Mouse (Mus musculus): ENCODE data around the gene Tpr. TPM values are rescaled to one million over a fixed set of nuclear protein-coding genes. Genes with fewer than 3 reads are reported as not detected.

Tpr gene
- polyA plus RNA-seq, 1 experiment = 82.2 TPM

DNA sequence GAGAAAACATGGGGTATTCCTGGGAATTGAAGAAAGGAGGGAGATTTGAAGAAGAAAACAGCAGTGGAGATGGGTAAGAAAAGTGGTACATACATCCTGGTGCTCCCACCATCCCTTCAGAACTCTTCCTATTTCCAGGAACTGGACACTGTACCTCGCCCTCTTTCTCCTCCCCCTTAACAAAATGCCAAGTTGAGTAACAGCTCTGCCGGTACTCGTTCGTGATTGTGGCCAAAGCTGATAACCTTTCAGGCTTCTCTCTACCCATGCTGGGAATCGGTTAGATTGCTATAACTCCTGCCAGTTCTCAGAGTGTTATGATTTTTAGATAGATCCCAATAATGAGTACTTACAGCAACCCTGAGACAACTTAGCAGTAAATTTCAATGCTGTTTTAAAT is 66.3 kb downstream of the Tpr start:
- no peak for TF ChIP-seq GATA1 (IDR thresholded peaks at IDR 0.05; ENCODE audit: borderline replicate concordance, low read length)
- no peak for TF ChIP-seq FLI1 (IDR thresholded peaks at IDR 0.05; ENCODE audit: low read length)
- no peaks in the 10 kb centered on the region for H3K9me3 ChIP-seq
- H3K27me3 ChIP-seq (replicated peaks) = no peaks in the 10 kb centered on the region
- H3K36me3 ChIP-seq (replicated peaks; ENCODE audit: low read length) = no peaks in the 10 kb centered on the region
- H3K4me3 ChIP-seq (replicated peaks) = no peak overlapping the region
- H3K4me1 ChIP-seq = peaks cover 4% of the 10 kb centered on the region; the same call in 1 of the 2 replicates

DNA sequence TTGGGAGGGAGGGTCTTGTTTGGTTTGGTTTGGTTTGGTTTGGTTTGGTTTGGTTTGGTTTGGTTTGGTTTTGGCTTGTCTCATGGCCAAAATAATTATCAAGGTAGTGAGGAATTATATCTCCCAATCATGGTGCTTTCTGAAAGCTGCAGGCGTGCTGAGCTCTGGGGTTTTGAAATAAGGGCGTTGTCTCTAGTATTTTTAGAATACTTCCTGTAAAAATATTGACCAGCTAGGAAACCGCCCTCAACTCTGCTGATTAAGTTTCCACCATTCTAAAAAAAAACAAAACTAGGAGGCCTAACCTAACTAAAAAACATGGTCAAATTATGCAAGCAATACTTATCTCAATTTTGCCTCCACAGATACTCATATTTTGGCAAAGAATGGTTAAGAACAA is 67.0 kb downstream of the Tpr start:
- TF ChIP-seq FLI1 (IDR thresholded peaks at IDR 0.05; ENCODE audit: low read length) (no peak), GATA1 (IDR thresholded peaks at IDR 0.05; ENCODE audit: borderline replicate concordance, low read length) (no peak)
- Histone ChIP-seq H3K4me1 (peaks cover 4% of the 10 kb centered on the region; the same call in 1 of the 2 replicates), H3K9me3 (no peaks in the 10 kb centered on the region), H3K36me3 (replicated peaks; ENCODE audit: low read length) (no peaks in the 10 kb centered on the region), H3K4me3 (replicated peaks) (no peak overlapping the region), H3K27me3 (replicated peaks) (no peaks in the 10 kb centered on the region)

DNA sequence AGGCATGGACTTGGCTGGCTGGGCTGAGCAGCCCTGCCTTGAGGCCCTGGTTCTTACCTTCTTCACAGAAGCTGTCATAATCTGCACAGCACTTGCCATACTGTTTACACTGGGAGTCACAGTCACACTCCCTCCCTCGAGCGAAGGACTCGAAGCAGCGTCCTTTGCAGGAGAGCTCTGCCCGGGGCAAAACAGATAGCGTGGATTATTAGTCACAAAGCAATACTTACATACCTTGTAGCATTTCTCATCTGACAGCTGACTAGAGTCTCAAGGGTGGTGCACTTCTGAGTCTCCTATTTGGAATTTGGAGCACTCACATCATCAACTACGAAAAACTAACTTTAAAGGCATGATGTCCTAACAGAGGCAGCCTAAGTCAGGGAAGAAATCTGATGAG is 68.0 kb downstream of the Tpr start:
- H3K4me1 ChIP-seq = peaks cover 4% of the 10 kb centered on the region; the same call in 1 of the 2 replicates
- no peaks in the 10 kb centered on the region for H3K9me3 ChIP-seq
- no peaks in the 10 kb centered on the region for H3K27me3 ChIP-seq (replicated peaks)
- TF ChIP-seq FLI1 (IDR thresholded peaks at IDR 0.05; ENCODE audit: low read length) (no peak), GATA1 (IDR thresholded peaks at IDR 0.05; ENCODE audit: borderline replicate concordance, low read length) (no peak)
- H3K4me3 ChIP-seq (replicated peaks) = no peak overlapping the region
- H3K36me3 ChIP-seq (replicated peaks; ENCODE audit: low read length) = no peaks in the 10 kb centered on the region

DNA sequence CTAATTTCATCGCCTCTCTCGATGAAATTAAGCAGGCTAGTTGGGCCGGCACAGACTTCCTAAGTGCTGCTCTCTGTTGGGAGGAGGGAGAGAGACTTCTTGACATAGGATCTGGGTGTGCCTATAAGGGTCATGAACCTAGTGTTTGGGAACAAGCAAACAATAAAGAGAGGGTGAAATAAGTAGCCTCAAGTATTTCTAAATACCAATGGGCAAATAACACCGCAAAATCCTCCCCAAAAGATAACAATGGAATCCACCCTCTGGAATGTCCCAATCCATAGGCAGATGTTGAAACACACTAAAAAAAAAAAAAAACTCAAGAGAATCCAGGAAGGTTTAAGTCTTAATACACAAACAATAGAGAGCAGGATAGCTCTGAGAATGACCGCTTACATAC is 70.4 kb downstream of the Tpr start:
- Histone ChIP-seq H3K4me1 (peaks cover 4% of the 10 kb centered on the region; the same call in 1 of the 2 replicates), H3K4me3 (replicated peaks) (no peak overlapping the region), H3K36me3 (replicated peaks; ENCODE audit: low read length) (no peaks in the 10 kb centered on the region), H3K27me3 (replicated peaks) (no peaks in the 10 kb centered on the region), H3K9me3 (no peaks in the 10 kb centered on the region)
- no peak for TF ChIP-seq GATA1 (IDR thresholded peaks at IDR 0.05; ENCODE audit: borderline replicate concordance, low read length)
- TF ChIP-seq FLI1 (IDR thresholded peaks at IDR 0.05; ENCODE audit: low read length) = no peak

DNA sequence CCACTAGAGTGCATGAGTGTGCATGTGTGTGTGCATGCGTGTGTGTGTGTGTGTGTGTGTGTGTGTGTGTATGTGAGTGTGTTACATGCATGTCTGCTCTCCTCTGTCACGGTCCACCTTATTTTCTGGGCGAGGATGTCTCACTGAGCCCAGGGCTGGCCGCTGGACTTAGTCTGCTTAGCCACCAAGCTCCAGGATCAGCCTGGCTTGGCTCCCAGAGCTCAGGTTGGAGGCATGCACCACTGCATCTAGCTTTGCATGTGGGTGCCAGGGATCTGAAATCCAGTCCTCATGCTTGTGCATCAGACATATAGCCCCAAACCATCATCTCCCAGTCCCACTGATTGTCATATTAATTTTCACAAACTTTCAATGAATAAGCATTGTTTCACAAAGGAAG is 71.1 kb downstream of the Tpr start:
- Histone ChIP-seq H3K4me3 (replicated peaks) (no peak overlapping the region), H3K4me1 (peaks cover 4% of the 10 kb centered on the region; the same call in 1 of the 2 replicates), H3K27me3 (replicated peaks) (no peaks in the 10 kb centered on the region), H3K36me3 (replicated peaks; ENCODE audit: low read length) (no peaks in the 10 kb centered on the region), H3K9me3 (no peaks in the 10 kb centered on the region)
- TF ChIP-seq GATA1 (IDR thresholded peaks at IDR 0.05; ENCODE audit: borderline replicate concordance, low read length) = no peak
- no peak for TF ChIP-seq FLI1 (IDR thresholded peaks at IDR 0.05; ENCODE audit: low read length)

DNA sequence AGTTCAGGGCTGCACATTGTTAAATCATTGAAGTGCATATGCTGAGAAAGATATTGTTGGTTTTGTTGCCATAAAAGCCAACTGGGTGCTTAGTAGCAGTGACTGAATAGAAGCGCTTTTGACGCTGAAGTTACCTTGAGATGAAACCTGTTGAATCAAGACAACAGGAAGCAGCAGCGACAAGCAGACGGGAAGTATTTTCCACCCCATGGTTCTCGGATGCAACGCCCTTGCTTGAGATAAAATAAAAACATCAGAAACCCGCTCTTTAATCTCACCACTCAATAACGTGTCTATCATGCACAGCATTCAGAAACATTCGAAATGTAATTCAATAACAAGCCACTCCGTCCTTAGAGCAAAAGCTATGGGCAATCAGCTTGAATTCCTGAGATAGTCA is 72.7 kb downstream of the Tpr start:
- Histone ChIP-seq H3K27me3 (replicated peaks) (no peaks in the 10 kb centered on the region), H3K4me3 (replicated peaks) (no peak overlapping the region), H3K4me1 (no peaks in the 10 kb centered on the region), H3K9me3 (no peaks in the 10 kb centered on the region), H3K36me3 (replicated peaks; ENCODE audit: low read length) (no peaks in the 10 kb centered on the region)
- TF ChIP-seq GATA1 (IDR thresholded peaks at IDR 0.05; ENCODE audit: borderline replicate concordance, low read length) (no peak), FLI1 (IDR thresholded peaks at IDR 0.05; ENCODE audit: low read length) (no peak)

DNA sequence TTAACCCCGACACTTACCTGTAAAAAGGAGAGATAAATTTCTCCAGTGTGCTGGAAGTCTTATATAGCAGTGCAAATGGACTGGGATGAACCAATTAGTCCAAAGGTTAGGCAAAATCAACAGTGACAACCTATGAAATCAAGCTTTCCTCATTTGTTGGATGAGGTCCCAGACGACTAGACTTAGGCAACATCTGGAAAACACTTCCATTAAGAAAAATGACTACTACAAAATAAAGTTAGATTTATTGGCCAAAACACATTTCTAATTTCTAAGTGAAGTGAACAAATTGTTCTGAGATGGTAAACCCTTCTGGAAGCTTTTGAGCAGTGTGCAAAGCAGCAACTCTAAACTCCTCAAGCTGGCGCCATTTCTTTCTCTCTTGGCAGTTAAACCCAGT is 73.5 kb downstream of the Tpr start, which contains the start of gene Prg4:
Gene Prg4 (minus strand): TSS at position 34 of the 400 bp plus-strand sequence.
- no peaks in the 10 kb centered on the region for H3K27me3 ChIP-seq (replicated peaks)
- TF ChIP-seq GATA1 (IDR thresholded peaks at IDR 0.05; ENCODE audit: borderline replicate concordance, low read length) (no peak), FLI1 (IDR thresholded peaks at IDR 0.05; ENCODE audit: low read length) (no peak)
- no peaks in the 10 kb centered on the region for H3K9me3 ChIP-seq
- no peak within 1 kb of the TSS for H3K4me3 ChIP-seq (replicated peaks)
- H3K4me1 ChIP-seq = no peaks in the 10 kb centered on the region
- H3K36me3 ChIP-seq (replicated peaks; ENCODE audit: low read length) = no peaks in the 10 kb centered on the region

DNA sequence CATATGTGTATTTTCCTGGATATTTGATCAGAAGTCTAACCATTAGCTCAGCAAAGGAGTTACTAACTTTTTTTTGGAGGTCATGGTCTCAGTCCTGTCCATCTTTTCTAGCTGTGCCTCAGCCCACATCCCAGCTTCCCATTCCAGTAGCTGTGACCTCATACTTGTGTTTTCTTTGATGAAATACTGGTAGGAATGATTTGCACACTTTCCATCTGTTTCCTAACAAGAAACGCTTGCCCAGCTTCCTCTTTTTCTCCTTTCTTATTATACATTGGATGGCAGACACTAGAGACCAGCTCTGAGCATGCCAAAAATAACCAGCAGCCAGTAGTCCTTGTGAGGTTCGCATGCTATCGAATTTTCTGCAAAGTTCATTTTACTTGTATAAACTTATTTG is 77.4 kb downstream of the Tpr start:
- Histone ChIP-seq H3K9me3 (0 out of 2 replicates have a peak, but pooled peaks cover 6% of the 10 kb centered on the region), H3K4me1 (no peaks in the 10 kb centered on the region), H3K36me3 (replicated peaks; ENCODE audit: low read length) (no peaks in the 10 kb centered on the region), H3K27me3 (replicated peaks) (no peaks in the 10 kb centered on the region), H3K4me3 (replicated peaks) (no peak overlapping the region)
- TF ChIP-seq FLI1 (IDR thresholded peaks at IDR 0.05; ENCODE audit: low read length) (no peak), GATA1 (IDR thresholded peaks at IDR 0.05; ENCODE audit: borderline replicate concordance, low read length) (no peak)

DNA sequence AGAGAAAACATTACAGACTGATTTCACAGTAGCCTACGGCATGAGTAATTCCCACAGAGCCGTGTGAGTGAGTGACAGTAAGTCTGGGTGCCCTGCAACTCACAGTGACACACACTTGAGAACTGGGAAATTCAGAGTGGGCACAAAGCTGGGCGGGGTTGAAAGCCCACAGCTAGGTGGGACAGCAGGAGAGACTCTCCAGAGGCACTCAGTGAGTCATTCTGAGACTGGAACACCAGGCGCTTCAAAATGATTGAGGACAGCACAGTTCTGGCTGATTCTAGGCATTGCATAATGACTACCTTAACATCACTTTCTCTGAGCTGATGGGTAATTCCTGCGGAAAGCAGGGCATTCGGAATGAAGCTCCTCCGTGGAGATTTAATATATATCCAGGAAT is 79.9 kb downstream of the Tpr start:
- Histone ChIP-seq H3K9me3 (peaks cover 15% of the 10 kb centered on the region), H3K36me3 (replicated peaks; ENCODE audit: low read length) (no peaks in the 10 kb centered on the region), H3K4me1 (no peaks in the 10 kb centered on the region), H3K27me3 (replicated peaks) (no peaks in the 10 kb centered on the region), H3K4me3 (replicated peaks) (no peak overlapping the region)
- no peak for TF ChIP-seq GATA1 (IDR thresholded peaks at IDR 0.05; ENCODE audit: borderline replicate concordance, low read length)
- TF ChIP-seq FLI1 (IDR thresholded peaks at IDR 0.05; ENCODE audit: low read length) = no peak

DNA sequence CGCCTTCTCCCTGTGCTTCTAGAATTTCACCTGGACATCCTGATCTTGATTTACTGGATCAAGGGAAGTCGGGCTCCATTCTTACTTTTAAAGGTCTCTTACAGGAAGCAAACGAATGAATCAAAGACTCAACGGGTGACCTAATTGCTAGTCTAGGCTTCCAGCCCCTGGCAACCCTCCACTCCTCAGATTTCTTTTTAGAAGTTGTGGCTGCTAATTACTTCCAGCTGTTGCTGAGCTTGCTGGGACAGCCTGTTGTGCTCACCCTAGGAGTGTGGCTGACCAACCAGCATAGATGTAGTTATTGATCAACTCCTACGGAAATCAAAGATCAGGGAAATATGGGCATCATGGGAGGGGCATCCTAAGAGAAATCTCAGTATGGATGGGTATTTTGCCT is 88.0 kb downstream of the Tpr start:
- peaks cover 13% of the 10 kb centered on the region for H3K9me3 ChIP-seq
- H3K4me1 ChIP-seq = no peaks in the 10 kb centered on the region
- H3K27me3 ChIP-seq (replicated peaks) = no peaks in the 10 kb centered on the region

DNA sequence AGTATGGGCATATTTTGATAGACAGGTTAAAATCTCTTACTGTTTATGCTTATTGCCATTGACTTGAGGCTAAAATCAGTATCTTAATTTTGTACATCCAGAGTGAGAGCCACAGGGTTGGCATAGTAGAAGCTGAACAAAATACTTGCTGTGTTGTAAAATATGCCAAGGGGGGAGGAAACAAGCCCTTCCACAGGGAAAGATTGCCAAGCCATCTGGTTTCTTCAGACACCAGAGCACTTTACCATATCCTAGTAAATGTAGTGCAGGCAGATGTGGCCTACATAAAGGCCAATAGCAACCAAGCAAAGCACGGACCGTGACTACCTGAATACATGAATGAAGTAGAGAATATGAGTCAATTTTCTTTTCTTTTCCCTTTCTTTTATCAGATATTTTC is 96.5 kb downstream of the Tpr start:
- TF ChIP-seq FLI1 (IDR thresholded peaks at IDR 0.05; ENCODE audit: low read length) (no peak), GATA1 (IDR thresholded peaks at IDR 0.05; ENCODE audit: borderline replicate concordance, low read length) (no peak)
- Histone ChIP-seq H3K4me3 (replicated peaks) (no peak overlapping the region), H3K4me1 (no peaks in the 10 kb centered on the region)

More for the DNA sequence above, 88.0 kb downstream of the Tpr start:
- Histone ChIP-seq H3K36me3 (replicated peaks; ENCODE audit: low read length) (no peaks in the 10 kb centered on the region), H3K4me3 (replicated peaks) (no peak overlapping the region)
- TF ChIP-seq GATA1 (IDR thresholded peaks at IDR 0.05; ENCODE audit: borderline replicate concordance, low read length) = no peak
- TF ChIP-seq FLI1 (IDR thresholded peaks at IDR 0.05; ENCODE audit: low read length) = no peak

More for the DNA sequence above, 96.5 kb downstream of the Tpr start:
- Histone ChIP-seq H3K9me3 (no peaks in the 10 kb centered on the region), H3K36me3 (replicated peaks; ENCODE audit: low read length) (no peaks in the 10 kb centered on the region), H3K27me3 (replicated peaks) (no peaks in the 10 kb centered on the region)
